Mouse (Mus musculus): ENCODE measurements around the gene Ndufa11.

Gene Ndufa11

DNA sequence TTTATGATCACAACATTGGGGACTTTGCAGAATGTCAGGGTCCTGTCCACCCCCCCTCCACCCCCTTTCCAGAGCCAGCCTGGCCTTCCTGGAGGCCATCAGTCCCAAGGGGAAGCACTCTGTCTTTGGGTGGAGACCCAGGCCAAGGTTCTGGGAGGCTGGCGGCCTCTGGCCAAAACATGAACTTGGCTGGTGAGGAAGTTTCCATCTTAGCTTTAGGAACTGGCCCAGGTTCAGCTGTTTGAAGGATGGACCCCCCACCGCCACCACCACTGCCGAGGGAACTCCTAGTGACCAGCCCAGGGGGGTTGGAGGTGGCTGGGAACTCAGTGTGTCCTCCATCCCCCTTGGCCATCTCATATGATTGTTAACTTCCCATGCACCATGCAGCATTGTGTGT, 43.5 kb downstream of the Ndufa11 start:
- DNase-seq = no peak

DNA sequence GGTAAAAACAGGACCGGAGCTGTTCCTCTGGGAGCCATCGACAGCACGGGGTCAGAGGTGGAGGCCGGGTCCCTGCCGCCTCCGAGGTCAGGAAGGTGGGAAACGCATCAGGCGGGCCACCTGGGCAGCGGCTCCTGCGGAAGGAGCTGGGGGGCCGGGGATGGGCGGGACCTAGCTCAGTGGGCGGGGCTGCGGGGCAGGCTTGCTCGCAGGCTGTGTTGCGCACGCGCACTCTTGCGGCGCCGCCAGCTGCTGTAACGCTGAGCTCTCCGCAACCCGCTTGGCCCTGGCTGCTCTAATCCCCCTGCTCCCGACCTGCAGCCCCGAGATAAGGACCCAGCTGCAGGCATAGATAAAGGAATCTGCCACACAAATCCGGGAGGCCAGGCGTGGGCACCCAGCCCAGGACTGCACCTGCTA, 44.4 kb downstream of the Ndufa11 start:
- DNase-seq = peak; percentile 86

DNA sequence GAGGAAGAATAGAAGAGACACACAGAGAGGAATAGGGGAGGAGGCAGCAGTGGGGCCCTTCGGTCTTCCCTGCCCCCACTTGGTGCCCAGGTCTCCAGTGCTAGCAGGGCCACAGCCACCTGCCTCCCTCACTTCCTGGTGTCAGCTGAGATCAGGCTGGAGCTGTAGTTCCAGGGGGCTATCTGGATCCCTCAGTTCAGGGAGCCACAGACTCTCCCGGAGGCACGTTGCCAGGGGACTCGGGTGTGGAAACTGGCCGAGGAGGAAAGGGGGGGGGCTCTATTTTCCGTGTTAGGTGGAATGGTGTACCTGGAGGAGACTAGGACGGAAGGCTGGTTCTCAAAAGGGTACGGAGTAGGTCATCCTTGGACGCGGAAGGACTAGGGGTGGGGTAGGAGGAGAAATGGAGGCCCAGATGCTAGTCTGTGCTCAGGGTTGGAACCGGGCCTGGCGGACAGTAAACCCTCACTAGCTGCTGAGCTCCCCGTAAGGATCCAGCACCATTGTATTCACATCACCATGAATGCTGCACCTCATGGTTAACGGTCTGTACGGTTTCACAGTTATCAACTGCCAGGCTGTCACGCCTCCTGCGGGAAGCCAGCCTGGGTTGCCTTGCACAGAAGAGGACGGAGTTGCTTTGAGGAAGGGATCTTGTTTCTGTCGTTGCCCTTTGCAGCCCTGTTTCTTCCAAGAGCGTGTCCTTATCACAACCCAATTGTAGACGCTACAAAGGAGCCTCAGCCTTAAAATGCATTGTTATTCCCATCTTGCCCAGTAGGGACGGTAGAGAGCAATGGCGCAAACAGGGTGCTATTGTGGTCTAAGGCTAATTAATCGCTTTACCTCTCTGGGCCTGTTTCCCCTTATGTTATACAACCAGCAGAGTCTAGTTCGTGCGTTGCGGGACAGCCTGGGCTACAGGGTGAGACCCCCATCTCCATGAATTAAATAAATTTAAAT, 45.5 kb downstream of the Ndufa11 start:
- DNase-seq = peak; percentile 42

DNA sequence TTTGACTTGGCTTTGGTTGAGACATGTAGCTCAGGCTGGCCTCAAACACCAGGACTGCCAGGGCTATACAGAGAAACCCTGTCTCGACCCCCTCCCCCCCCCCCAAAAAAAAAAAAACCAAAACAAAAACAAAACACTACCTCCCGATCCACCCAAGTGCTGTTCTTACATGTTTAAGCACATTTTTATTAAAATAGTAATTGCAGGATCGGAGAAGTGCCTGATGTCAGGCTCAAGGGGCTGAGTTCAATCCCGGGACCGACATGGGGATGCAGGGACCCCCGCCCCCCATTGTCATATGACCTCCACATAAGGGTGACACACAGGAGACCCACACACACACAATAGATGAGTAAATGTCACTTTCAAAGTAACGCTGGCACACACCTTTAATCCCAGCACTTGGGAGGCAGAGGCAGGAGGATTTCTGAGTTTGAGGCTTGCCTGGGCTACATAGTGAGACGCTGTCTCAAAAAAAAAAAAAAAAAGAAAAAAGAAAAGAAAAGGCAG, 46.2 kb downstream of the Ndufa11 start:
- DNase-seq = no peak

DNA sequence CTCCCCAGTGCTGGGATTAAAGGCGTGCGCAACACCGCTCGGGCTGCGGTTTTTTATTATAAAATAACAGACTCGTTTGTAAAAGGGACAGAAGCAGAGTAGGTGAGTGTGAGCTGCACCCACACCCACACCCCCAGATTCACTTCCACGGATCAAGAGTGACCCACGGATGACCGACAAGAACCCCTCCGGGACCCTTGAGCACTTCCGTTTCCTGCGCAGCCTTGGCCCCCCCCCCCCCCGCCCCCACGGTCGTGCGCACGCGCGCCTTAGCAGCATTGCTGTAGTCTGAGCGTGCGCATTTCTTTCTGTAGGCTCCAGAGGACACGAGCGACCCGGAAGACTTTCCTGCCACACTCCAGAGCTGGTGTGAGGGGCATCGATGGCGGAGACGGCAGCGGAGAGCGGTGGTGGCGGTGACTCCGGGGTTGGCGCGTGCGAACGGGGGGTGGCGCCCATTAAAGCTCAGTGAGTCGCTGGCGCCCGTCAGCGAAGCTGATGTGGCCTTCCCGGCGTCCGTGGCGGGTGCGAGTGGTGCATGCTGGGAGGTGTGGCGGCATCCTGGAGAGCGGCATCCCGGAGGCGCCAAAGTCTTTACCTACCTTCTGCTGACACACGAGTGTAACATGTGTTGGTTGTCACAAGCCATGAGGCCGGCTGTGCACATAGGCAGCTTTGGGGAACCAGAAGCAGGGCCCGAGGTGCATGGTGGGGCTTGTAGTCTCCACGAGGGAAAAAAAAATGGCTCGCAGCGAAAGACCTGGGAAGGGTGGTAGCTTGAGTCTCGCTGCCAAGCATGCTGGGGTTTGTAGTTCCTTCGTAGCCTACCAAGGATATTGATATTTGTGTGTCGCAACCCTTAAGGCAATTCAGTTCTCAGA, 47.1 kb downstream of the Ndufa11 start, which contains the start of gene Dus3l:
Gene Dus3l (plus strand): TSS at position 284 of the 881 bp plus-strand sequence.
- DNase-seq = peak; percentile 91

DNA sequence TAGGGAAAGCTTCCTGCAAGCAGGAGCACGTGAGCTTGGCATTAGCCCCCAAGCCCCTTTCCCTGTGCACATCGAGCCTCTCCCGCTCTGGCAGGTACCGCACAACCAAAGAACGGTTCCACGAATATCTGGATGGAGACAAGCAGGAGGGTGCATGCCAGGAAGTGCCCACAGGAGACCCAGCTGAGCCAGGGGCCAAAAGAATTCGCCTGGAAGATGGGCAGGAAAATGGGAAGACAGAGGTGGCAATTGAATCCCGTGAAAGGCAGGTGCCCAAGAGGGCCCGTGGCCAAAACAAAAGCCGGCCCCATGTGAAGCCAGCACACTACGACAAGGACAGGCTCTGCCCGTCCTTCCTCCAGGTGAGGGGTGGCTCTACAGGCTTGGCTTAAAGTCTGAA, 47.9 kb downstream of the Ndufa11 start:
- no peak for DNase-seq

DNA sequence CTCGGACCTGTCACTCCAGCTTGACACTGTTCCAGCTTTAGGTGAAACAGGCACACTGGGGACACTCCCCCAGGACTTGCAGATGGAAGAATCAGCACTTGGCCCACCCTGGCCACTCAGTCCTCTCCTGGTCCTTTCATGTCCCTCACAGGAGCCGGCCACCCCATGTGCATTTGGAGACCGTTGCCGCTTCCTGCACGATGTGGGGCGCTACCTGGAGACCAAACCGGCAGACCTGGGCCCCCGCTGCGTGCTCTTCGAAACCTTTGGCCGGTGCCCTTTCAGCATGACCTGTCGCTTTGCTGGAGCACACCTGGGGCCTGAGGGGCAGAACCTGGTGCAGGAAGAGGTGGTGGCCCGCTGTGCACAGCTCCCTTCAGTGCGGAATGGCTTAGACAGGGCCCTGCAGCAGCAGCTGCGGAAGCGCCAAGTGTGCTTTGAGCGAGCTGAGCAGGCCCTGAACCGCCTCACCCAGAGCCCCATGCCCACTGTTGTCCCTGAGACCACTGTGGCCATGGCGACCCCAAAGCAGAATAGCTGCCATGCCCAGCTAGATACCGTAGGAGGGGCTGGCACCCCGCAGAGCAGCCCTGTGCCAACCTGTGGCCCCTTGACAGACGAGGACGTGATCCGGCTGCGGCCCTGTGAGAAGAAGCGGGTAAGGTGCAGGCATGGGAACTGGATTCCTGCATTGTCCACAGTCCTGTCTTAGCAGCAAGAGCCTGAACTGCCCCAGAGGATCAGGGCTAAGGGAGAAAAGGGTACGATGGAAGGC, 49.3 kb downstream of the Ndufa11 start:
- no peak for DNase-seq

DNA sequence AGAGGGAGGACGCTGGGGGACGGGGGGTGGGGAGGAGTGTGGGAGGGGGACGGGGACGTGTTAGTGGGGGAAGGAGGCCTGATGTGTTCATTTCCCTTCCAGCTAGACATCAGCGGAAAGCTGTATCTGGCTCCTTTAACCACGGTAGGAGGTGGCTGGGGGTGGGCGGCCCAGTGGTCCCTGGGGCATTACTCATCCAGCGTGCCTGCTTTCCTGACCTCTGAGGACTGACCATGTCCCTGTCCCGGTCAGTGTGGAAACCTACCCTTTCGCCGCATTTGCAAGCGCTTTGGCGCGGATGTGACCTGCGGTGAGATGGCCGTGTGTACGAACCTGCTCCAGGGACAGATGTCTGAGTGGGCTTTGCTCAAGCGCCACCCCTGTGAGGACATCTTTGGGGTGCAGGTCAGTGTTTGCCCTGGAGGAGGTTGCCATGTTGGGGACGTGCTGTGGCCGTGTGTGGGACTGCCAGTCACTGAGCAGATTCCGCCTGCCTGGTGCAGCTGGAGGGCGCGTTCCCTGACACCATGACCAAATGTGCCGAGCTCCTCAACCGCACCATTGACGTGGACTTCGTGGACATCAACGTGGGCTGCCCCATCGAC, 50.1 kb downstream of the Ndufa11 start:
- no peak for DNase-seq

DNA sequence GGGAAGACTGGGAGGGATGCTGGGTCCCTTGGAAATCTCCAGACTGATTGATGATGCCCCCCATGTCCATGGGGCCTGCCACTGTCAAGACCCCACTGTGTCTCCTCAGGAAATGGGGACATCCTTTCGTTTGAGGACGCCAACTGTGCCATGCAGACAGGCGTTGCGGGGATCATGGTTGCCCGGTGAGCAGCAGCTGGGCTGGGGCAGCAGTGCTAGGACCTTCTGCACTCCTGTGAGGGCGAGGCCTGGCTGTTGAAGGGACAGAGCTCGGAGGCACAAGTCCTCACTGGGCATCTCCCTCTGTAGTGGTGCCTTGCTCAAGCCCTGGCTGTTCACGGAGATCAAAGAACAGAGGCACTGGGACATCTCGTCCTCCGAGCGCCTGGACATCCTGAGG, 51.4 kb downstream of the Ndufa11 start:
- DNase-seq = no peak

DNA sequence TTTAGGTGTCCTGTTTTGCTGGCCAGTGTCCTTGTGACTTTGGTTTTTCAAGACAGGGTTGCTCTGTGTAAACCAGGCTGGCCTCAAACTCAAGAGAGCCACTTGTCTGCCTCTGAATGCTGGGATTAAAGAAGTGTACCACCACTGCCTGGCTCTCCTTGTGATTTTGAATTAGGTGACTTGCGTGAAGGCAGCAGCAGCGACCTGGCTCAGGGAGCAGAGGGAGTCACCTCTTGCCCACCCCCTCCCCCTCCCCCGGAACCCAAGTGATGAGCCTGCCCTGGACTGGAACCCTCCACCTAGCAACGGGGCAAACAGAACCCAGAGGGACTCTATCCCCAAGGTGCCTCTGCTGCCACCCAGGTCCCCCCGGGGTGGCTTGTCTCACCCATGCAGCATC, 52.4 kb downstream of the Ndufa11 start, which contains the start of gene Prr22:
Gene Prr22 (plus strand): TSS at position 301 of the 400 bp plus-strand sequence.
- DNase-seq = no peak
